Mouse (Mus musculus) liver, embryonic 12.5 days (tissue): ENCODE data around the gene 1700019D03Rik. TPM values are rescaled to one million over a fixed set of nuclear protein-coding genes. Genes with fewer than 3 reads are reported as not detected.
A peak's percentile ranks its signal among the peaks of the same experiment; 100 is the strongest.
"Not testable (repeated sequence)": the region's sequence is repeated elsewhere in the genome, so short reads cannot be mapped to it uniquely, and the experiment has no call there.

Experiments used
- ATAC-seq: fragments of 200-750 bp; cut with Nextera tagmentation; 2 replicates; pipeline ENCODE4 v1.8.0; 2017; ENCODE audit warnings: moderate number of reproducible peaks, mild to moderate bottlenecking, moderate library complexity
- H3K27ac ChIP-seq: fragments of 300-500 bp; sonication (generic); 2 replicates; pipeline ENCODE4 v1.5.1; 2016; ENCODE audit warnings: mild to moderate bottlenecking
- H3K27me3 ChIP-seq: fragments of 300-500 bp; sonication (generic); replicated peaks from 2 replicates; pipeline ENCODE4 v1.6.1; 2016; ENCODE audit warnings: mild to moderate bottlenecking, moderate library complexity
- H3K36me3 ChIP-seq: fragments of 300-500 bp; sonication (generic); 2 replicates; pipeline ENCODE4 v1.6.1; 2016; ENCODE audit warnings: mild to moderate bottlenecking, moderate library complexity
- H3K4me1 ChIP-seq: fragments of 300-500 bp; sonication (generic); 2 replicates; pipeline ENCODE4 v1.6.1; 2016
- H3K4me2 ChIP-seq: fragments of 300-500 bp; sonication (generic); 2 replicates; pipeline ENCODE4 v1.6.1; 2016; ENCODE audit warnings: mild to moderate bottlenecking, moderate library complexity
- H3K4me3 ChIP-seq: fragments of 300-500 bp; sonication (generic); 2 replicates; pipeline ENCODE4 v1.5.1; 2016; ENCODE audit warnings: mild to moderate bottlenecking, moderate library complexity
- H3K9ac ChIP-seq: fragments of 300-500 bp; sonication (generic); 2 replicates; pipeline ENCODE4 v1.6.1; 2016; ENCODE audit warnings: mild to moderate bottlenecking, moderate library complexity
- H3K9me3 ChIP-seq: fragments of 300-500 bp; sonication (generic); replicated peaks from 2 replicates; pipeline ENCODE4 v1.6.1; 2016; ENCODE audit warnings: mild to moderate bottlenecking, moderate library complexity
- WGBS: fragments of 180-500 bp; shearing (Covaris S2); methylation state at CpG from one replicate; pipeline ENCODE4 v1.1.7; 2016; ENCODE audit not compliant: insufficient replicate concordance; 5-methylcytosine and 5-hydroxymethylcytosine counted together
- polyA plus RNA-seq: library from polyadenylated mRNA; unstranded; fragments of >200 nt; fragmentation: Nextera tagmentation; extraction: Ambion mirVana; gene quantifications from 2 replicates; pipeline ENCODE4 v1.2.1, GENCODE M21; 2016

1700019D03Rik gene
- polyA plus RNA-seq, 1 experiment from 2014 or later: 8.0 TPM

GRCm38 (mm10) chr1:52952551-52953397 lies 67.2 kb downstream of the 1700019D03Rik start:
- Histone ChIP-seq H3K4me1 (peaks cover 14% of the 10 kb centered on the region; the same call in 1 of the 2 replicates), H3K36me3 (no peaks in the 10 kb centered on the region), H3K4me2 (peak overlapping the region; percentile 80), H3K4me3 (peak overlapping the region; percentile 57), H3K9me3 (no peaks in the 10 kb centered on the region), H3K27me3 (peaks cover 24% of the 10 kb centered on the region; the same call in 1 of the 2 replicates), H3K9ac (peak overlapping the region; percentile 56), H3K27ac (peak overlapping the region; percentile 65)
- ATAC-seq: peak; percentile 63
- 1% methylated on average over 46 of the region's 47 CpGs for WGBS

- peak overlapping the region; percentile 56 for H3K9ac ChIP-seq
- H3K36me3 ChIP-seq: no peaks in the 10 kb centered on the region
- peaks cover 24% of the 10 kb centered on the region; the same call in 1 of the 2 replicates for H3K27me3 ChIP-seq
- 9% methylated on average over 5 of the region's 5 CpGs for WGBS
- H3K4me1 ChIP-seq: peaks cover 14% of the 10 kb centered on the region; the same call in 1 of the 2 replicates
- no peaks in the 10 kb centered on the region for H3K9me3 ChIP-seq
- peak overlapping the region; percentile 80 for H3K4me2 ChIP-seq
- ATAC-seq: no peak
- H3K4me3 ChIP-seq: peak overlapping the region; percentile 57
- peak overlapping the region; percentile 65; the same call in 1 of the 2 replicates for H3K27ac ChIP-seq
Measured at GRCm38 (mm10) chr1:52952143-52952542, 67.8 kb downstream of the 1700019D03Rik start.

- Histone ChIP-seq H3K9ac (no peak overlapping the region), H3K27me3 (peaks cover 24% of the 10 kb centered on the region; the same call in 1 of the 2 replicates), H3K4me3 (no peak overlapping the region), H3K9me3 (no peaks in the 10 kb centered on the region), H3K27ac (no peak overlapping the region), H3K4me1 (peaks cover 14% of the 10 kb centered on the region; the same call in 1 of the 2 replicates), H3K36me3 (no peaks in the 10 kb centered on the region), H3K4me2 (peak overlapping the region; percentile 80)
- WGBS: 27% methylated on average over 5 of the region's 5 CpGs
- peak; percentile 61 for ATAC-seq
Measured at GRCm38 (mm10) chr1:52951146-52951868, 68.7 kb downstream of the 1700019D03Rik start.

GRCm38 (mm10) chr1:52947895-52948294 lies 72.1 kb downstream of the 1700019D03Rik start:
- H3K4me1 ChIP-seq: peaks cover 11% of the 10 kb centered on the region; the same call in 1 of the 2 replicates
- no peak for ATAC-seq
- no peak overlapping the region for H3K4me3 ChIP-seq
- H3K27ac ChIP-seq: no peak overlapping the region
- H3K9ac ChIP-seq: no peak overlapping the region
- H3K36me3 ChIP-seq: no peaks in the 10 kb centered on the region
- 67% methylated on average over 5 of the region's 5 CpGs for WGBS
- H3K4me2 ChIP-seq: no peak overlapping the region
- no peaks in the 10 kb centered on the region for H3K9me3 ChIP-seq
- H3K27me3 ChIP-seq: peaks cover 10% of the 10 kb centered on the region; the same call in 1 of the 2 replicates

GRCm38 (mm10) chr1:52939021-52939420 lies 81.0 kb downstream of the 1700019D03Rik start:
- Histone ChIP-seq H3K4me2 (no peak overlapping the region), H3K4me3 (no peak overlapping the region), H3K27me3 (no peaks in the 10 kb centered on the region), H3K9ac (no peak overlapping the region), H3K36me3 (no peaks in the 10 kb centered on the region), H3K4me1 (no peaks in the 10 kb centered on the region), H3K9me3 (peaks cover 7% of the 10 kb centered on the region; the same call in 1 of the 2 replicates), H3K27ac (no peak overlapping the region)
- no peak for ATAC-seq
- WGBS: 82% methylated on average over 1 of the region's 1 CpGs

GRCm38 (mm10) chr1:52934494-52934893 lies 85.5 kb downstream of the 1700019D03Rik start:
- Histone ChIP-seq H3K4me3 (no peak overlapping the region), H3K9me3 (peaks cover 7% of the 10 kb centered on the region; the same call in 1 of the 2 replicates), H3K36me3 (no peaks in the 10 kb centered on the region), H3K4me1 (no peaks in the 10 kb centered on the region), H3K9ac (no peak overlapping the region), H3K27ac (no peak overlapping the region), H3K4me2 (no peak overlapping the region), H3K27me3 (no peaks in the 10 kb centered on the region)
- ATAC-seq: no peak
- 62% methylated on average over 5 of the region's 5 CpGs for WGBS

- H3K9ac ChIP-seq, ATAC-seq, H3K4me2 ChIP-seq, H3K4me1 ChIP-seq, H3K9me3 ChIP-seq, H3K27ac ChIP-seq, H3K4me3 ChIP-seq, H3K36me3 ChIP-seq, H3K27me3 ChIP-seq: not testable (repeated sequence)
- 40% methylated on average over 1 of the region's 1 CpGs for WGBS
Measured at GRCm38 (mm10) chr1:52924482-52924881, 95.5 kb downstream of the 1700019D03Rik start.

GRCm38 (mm10) chr1:52918897-52919296 lies 101.1 kb downstream of the 1700019D03Rik start:
- not testable (repeated sequence) for H3K9ac ChIP-seq, H3K27me3 ChIP-seq, H3K9me3 ChIP-seq, H3K4me3 ChIP-seq, H3K27ac ChIP-seq, ATAC-seq, H3K4me2 ChIP-seq, H3K4me1 ChIP-seq, H3K36me3 ChIP-seq

GRCm38 (mm10) chr1:52916655-52917054 lies 103.3 kb downstream of the 1700019D03Rik start:
- ATAC-seq: peak; percentile 74
- H3K27me3 ChIP-seq: no peaks in the 10 kb centered on the region
- H3K4me2 ChIP-seq: no peak overlapping the region
- no peaks in the 10 kb centered on the region for H3K9me3 ChIP-seq
- H3K9ac ChIP-seq: no peak overlapping the region
- H3K4me3 ChIP-seq: no peak overlapping the region
- no peaks in the 10 kb centered on the region for H3K4me1 ChIP-seq
- no peak overlapping the region for H3K27ac ChIP-seq
- no peaks in the 10 kb centered on the region for H3K36me3 ChIP-seq
- 55% methylated on average over 2 of the region's 2 CpGs for WGBS

- no peaks in the 10 kb centered on the region for H3K4me1 ChIP-seq
- no peak overlapping the region for H3K4me3 ChIP-seq
- no peak for ATAC-seq
- no peaks in the 10 kb centered on the region for H3K9me3 ChIP-seq
- no peaks in the 10 kb centered on the region for H3K27me3 ChIP-seq
- H3K9ac ChIP-seq: no peak overlapping the region
- H3K27ac ChIP-seq: no peak overlapping the region
- 48% methylated on average over 3 of the region's 3 CpGs for WGBS
- no peak overlapping the region for H3K4me2 ChIP-seq
- H3K36me3 ChIP-seq: no peaks in the 10 kb centered on the region
Measured at GRCm38 (mm10) chr1:52909783-52910182, 110.2 kb downstream of the 1700019D03Rik start.

GRCm38 (mm10) chr1:52884208-52884607 lies 135.8 kb downstream of the 1700019D03Rik start:
- H3K36me3 ChIP-seq: peaks cover 8% of the 10 kb centered on the region; the same call in 1 of the 2 replicates
- ATAC-seq: no peak
- H3K27ac ChIP-seq: no peak overlapping the region
- no peaks in the 10 kb centered on the region for H3K9me3 ChIP-seq
- H3K9ac ChIP-seq: no peak overlapping the region
- H3K4me2 ChIP-seq: no peak overlapping the region
- no peak overlapping the region for H3K4me3 ChIP-seq
- no peaks in the 10 kb centered on the region for H3K4me1 ChIP-seq
- no peaks in the 10 kb centered on the region for H3K27me3 ChIP-seq
- 66% methylated on average over 2 of the region's 2 CpGs for WGBS
